ENCODE assay signal across 1 mouse cellular context in genomic region chr10:85873861-85874544, GRCm38 (mm10).
TF ChIP-seq lines count a peak whose summit lies in the region.

No protein-coding gene starts in this region.

TF ChIP-seq in CH12.LX, 34 proteins besides CTCF, POLR2A, EP300 and RAD21 (continued from another document):
- no peak for TF ChIP-seq TBP (conservative IDR thresholded peaks at IDR 0.05; ENCODE audit: low read depth, low read length)
- TF ChIP-seq PAX5 (IDR thresholded peaks at IDR 0.05; ENCODE audit: low read length): no peak
- TF ChIP-seq MAFK (IDR thresholded peaks at IDR 0.05; ENCODE audit: insufficient replicate concordance, low read length): 0 out of 2 replicates have a peak, but pooled peaks have one; percentile 33
